ENCODE assay signal across 9 mouse cellular contexts in the genomic region with DNA sequence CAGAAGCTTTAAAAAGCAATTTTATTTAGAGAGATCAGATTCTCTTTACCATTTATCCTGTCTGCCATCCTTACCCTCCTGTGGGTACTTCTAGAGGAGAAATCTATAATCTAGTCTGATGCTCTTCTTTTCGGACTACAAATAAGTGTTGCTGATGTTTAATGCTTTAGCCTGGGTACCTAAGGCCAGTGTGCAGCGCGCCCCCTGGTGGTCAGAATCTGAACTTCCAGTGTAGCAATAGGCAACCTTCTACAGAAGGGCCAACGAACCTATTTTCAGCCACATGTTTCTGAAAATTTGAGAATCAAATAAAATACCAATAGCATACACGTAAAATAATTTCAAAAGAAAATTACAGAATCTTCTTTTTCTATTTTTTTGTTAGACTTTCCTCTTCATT. TPM values are rescaled to one million over a fixed set of nuclear protein-coding genes. Genes with fewer than 3 reads are reported as not detected.
DNase-seq lines count a peak whose midpoint lies in the region; ATAC-seq and TF ChIP-seq lines count a peak whose summit lies in the region.
"Had no signal": no experiment of that assay in that cellular context is flagged by ENCODE, and none has a peak within 500 bp of the region (broad histone marks: within the 10 kb centered on the region; RNA-seq: fewer than 3 reads in every experiment).

No protein-coding gene starts in this region.

- WGBS in forebrain, embryonic 10.5 days = 33% methylated on average over 5 of the region's 5 CpGs
- 25% methylated on average over 5 of the region's 5 CpGs for WGBS in forebrain, embryonic 12.5 days
- WGBS in midbrain, postnatal 0 days = 26% methylated on average over 5 of the region's 5 CpGs

- no peak overlapping the region for H3K27ac ChIP-seq in forebrain, embryonic 10.5 days
- no peak overlapping the region for H3K27ac ChIP-seq in forebrain, embryonic 12.5 days
- no peak overlapping the region for H3K27ac ChIP-seq in midbrain, postnatal 0 days (ENCODE audit: low read depth, low read length)
- H3K27ac ChIP-seq: limb, embryonic 13.5 days had no signal

- DNase-seq in forebrain, embryonic 10.5 days (ENCODE audit: extremely low spot score, low spot score) = peak; percentile 59
- peak; percentile 11 for DNase-seq in MN1 (ENCODE audit: low spot score)
- DNase-seq in cerebellum, postnatal 36 days = peak; percentile 44 to 47
- DNase-seq in left cerebral cortex, adult 11 months (ENCODE audit: low spot score) = peak; percentile 53
- peak; percentile 58 for DNase-seq in midbrain, postnatal 0 days (ENCODE audit: low spot score)
- peak; percentile 16 for DNase-seq in telencephalon, adult 2 months (ENCODE audit: low read depth, low spot score)

- H3K4me2 ChIP-seq in forebrain, embryonic 12.5 days = no peak overlapping the region
- no peak overlapping the region for H3K4me2 ChIP-seq in midbrain, postnatal 0 days (ENCODE audit: low read depth, low read length, poor library complexity, severe bottlenecking)
- H3K4me2 ChIP-seq: limb, embryonic 13.5 days had no signal

- no peak overlapping the region for H3K9ac ChIP-seq in forebrain, embryonic 12.5 days
- H3K9ac ChIP-seq in midbrain, postnatal 0 days (replicated peaks; ENCODE audit: low read length, poor library complexity, severe bottlenecking) = no peak overlapping the region
- H3K9ac ChIP-seq: limb, embryonic 13.5 days had no signal

- H3K9me3 ChIP-seq in forebrain, embryonic 10.5 days = 0 out of 2 replicates have a peak, but pooled peaks cover 5% of the 10 kb centered on the region
- no peaks in the 10 kb centered on the region for H3K9me3 ChIP-seq in forebrain, embryonic 12.5 days
- H3K9me3 ChIP-seq in midbrain, postnatal 0 days (ENCODE audit: low read length) = no peaks in the 10 kb centered on the region

- H3K4me3 ChIP-seq in forebrain, embryonic 10.5 days = no peak overlapping the region
- no peak overlapping the region for H3K4me3 ChIP-seq in forebrain, embryonic 12.5 days (replicated peaks)
- no peak overlapping the region for H3K4me3 ChIP-seq in midbrain, postnatal 0 days (ENCODE audit: low read depth, low read length)
- H3K4me3 ChIP-seq: limb, embryonic 13.5 days had no signal

- ATAC-seq in forebrain, embryonic 12.5 days (ENCODE audit: low FRiP score) = no peak
- peak; percentile 92 for ATAC-seq in granulocyte monocyte progenitor cell, adult 5-6 weeks (replicated peaks; ENCODE audit: poor library complexity, severe bottlenecking)
- no peak for ATAC-seq in midbrain, postnatal 0 days (ENCODE audit: low FRiP score)

- H3K27me3 ChIP-seq in forebrain, embryonic 10.5 days (ENCODE audit: poor library complexity, severe bottlenecking) = no peaks in the 10 kb centered on the region
- H3K27me3 ChIP-seq in forebrain, embryonic 12.5 days = no peaks in the 10 kb centered on the region
- no peaks in the 10 kb centered on the region for H3K27me3 ChIP-seq in midbrain, postnatal 0 days (ENCODE audit: insufficient read depth, low read length)
- H3K27me3 ChIP-seq: limb, embryonic 13.5 days had no signal

- TF ChIP-seq CTCF in midbrain, postnatal 0 days (IDR thresholded peaks at IDR 0.05) = peak; percentile 85

- H3K36me3 ChIP-seq in forebrain, embryonic 10.5 days (replicated peaks) = peaks cover 6% of the 10 kb centered on the region
- H3K36me3 ChIP-seq in forebrain, embryonic 12.5 days (replicated peaks) = no peaks in the 10 kb centered on the region
- no peaks in the 10 kb centered on the region for H3K36me3 ChIP-seq in midbrain, postnatal 0 days (ENCODE audit: insufficient read depth, low read length)

- H3K4me1 ChIP-seq in forebrain, embryonic 10.5 days = no peaks in the 10 kb centered on the region
- H3K4me1 ChIP-seq in forebrain, embryonic 12.5 days = no peaks in the 10 kb centered on the region
- no peaks in the 10 kb centered on the region for H3K4me1 ChIP-seq in midbrain, postnatal 0 days (ENCODE audit: insufficient read depth, low read length)
- H3K4me1 ChIP-seq: limb, embryonic 13.5 days had no signal

RNA-seq across cellular contexts. Expression of a gene that starts 13.0 kb away (rescaled TPM):
- 57.1 and 58.9 TPM in 2 replicates for polyA plus RNA-seq in forebrain, embryonic 10.5 days (2016; fragmentation: Nextera tagmentation; extraction: Ambion mirVana)
- 40.0 and 45.4 TPM in 2 replicates for polyA plus RNA-seq in forebrain, embryonic 12.5 days (2016; fragmentation: Nextera tagmentation; extraction: Ambion mirVana)
- total RNA-seq in granulocyte monocyte progenitor cell, adult 5-6 weeks (2014; fragmentation: Nextera tagmentation) = 133 and 160 TPM in 2 replicates
- 93.7 and 185 TPM in 2 replicates for total RNA-seq in granulocyte monocyte progenitor cell, adult 5-6 weeks (2017)
- total RNA-seq in midbrain, postnatal 0 days (2014; rRNA removed) = 36.6 and 40.3 TPM in 2 replicates
- polyA plus RNA-seq in midbrain, postnatal 0 days (2015; fragmentation: Nextera tagmentation; extraction: Ambion mirVana) = 100 and 114 TPM in 2 replicates
